Mouse (Mus musculus): ENCODE data around the gene Pik3r1. TPM values are rescaled to one million over a fixed set of nuclear protein-coding genes. Genes with fewer than 3 reads are reported as not detected.

Gene Pik3r1
- total RNA-seq, 2 experiments from 2014 or later: 58.8 to 93.1 TPM

GRCm38 (mm10) chr13:101739732-101740381 lies 28.2 kb downstream of the Pik3r1 start:
- no peak for DNase-seq (ENCODE audit: low spot score in 2 of 2)

GRCm38 (mm10) chr13:101738769-101739168 lies 29.2 kb downstream of the Pik3r1 start:
- no peak for DNase-seq (ENCODE audit: low spot score in 2 of 2)

DNA sequence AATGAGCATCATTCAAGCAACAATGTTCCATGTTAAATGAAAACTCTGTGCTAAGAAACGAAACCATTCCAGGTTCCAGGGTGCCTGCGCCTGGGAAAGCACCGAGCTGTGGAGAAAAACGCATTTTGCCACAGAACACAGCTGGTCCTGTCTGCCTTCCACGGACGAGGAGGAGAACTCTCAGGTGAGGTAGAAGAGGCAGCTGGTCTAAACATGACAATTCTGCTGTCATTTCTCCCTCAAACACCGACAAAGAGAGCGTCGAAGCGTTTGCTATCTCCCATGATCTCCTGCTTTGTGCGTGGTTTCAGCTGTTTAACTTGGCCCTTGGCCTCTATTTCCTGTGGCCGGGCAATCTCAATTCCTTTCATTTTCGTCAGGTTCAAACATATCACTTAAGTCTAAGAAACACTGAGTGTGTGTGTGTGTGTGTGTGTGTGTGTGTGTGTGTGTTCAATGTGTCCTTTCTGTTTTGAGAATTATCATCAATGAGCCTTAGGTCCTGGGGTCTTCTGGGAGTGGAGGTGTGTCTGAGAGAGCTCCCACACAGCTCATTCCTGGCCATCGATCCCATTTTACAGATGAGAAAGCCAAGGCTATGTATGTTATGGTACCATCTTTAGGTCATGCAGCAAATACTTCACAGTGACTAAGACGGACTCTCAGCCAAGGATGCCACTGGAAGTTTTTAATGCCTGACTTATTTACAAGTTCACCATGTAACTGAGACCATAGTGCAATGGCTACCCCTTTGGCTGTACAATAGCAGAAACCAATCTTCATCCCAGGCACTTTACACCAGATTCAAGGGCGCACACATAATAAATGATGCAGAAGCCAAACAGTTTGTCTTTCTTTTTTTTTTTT lies 31.3 kb downstream of the Pik3r1 start:
- no peak for DNase-seq (ENCODE audit: low spot score in 2 of 2)

- no peak for DNase-seq (ENCODE audit: low spot score in 2 of 2)
These were observed 32.5 kb downstream of the Pik3r1 start for GRCm38 (mm10) chr13:101735364-101736120.

DNA sequence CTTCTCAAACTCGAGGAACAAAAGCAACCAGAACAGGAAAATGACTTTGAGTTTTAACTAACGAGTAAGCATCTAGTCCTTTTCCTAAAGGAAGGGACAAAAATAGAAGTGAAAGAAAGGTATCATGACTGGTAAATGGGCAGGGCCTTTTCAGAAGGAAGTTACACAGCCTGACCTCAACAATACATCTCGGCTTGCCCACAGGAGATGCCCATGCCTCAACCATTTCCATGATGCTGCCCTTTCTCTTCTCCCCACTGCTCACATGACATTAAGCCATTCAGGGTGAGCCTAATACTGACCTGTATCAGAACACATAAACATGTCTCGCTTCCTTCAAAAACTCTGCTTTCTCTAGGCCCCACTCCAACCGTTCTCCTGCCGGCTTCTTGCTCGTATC lies 33.8 kb downstream of the Pik3r1 start:
- no peak for DNase-seq (ENCODE audit: low spot score in 2 of 2)

DNA sequence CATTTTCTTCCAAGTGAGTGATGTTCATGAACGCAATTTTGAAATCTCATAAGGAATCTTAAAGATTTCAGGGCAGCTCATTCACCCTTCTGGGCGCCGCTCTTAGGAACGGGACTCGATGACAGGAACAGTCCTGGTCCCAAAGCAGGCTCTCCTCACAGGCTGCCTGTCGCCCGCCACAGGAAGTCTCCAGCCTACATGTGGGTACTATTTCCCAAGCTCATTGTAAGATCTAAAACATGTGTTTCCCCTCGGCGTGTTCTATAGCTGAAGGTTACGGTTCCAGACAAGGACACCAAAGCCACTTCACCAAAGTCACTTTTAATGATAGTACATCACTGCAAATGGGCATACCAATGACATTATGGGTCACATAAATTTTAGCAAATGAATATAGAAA lies 35.3 kb downstream of the Pik3r1 start:
- DNase-seq (ENCODE audit: low spot score in 2 of 2): no peak

- DNase-seq (ENCODE audit: low spot score in 2 of 2): no peak
These were observed 36.2 kb downstream of the Pik3r1 start for GRCm38 (mm10) chr13:101731777-101732176.

GRCm38 (mm10) chr13:101730351-101730750 lies 37.7 kb downstream of the Pik3r1 start:
- no peak for DNase-seq (ENCODE audit: low spot score in 2 of 2)

GRCm38 (mm10) chr13:101729248-101730055 lies 38.6 kb downstream of the Pik3r1 start:
- DNase-seq (ENCODE audit: low spot score in 2 of 2): no peak

DNA sequence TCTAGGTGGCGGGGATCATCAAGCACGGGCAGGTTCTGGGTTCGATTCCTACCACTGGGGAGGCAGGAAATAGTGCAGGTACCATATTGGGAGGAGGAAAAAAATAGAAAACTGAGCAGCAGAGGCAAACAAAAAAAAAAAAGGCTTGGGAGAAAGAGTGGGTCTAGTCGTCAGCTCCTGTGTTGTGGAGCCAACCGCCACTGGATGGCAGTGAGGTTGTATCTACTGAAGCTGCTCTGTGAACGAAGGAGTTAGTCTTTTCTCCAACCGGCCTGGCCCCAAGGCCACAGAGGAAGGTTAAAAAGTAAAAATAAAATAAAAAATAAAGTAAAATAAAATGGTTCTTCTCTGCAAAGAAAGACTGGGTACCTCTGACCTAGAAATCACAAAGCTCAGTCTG lies 39.2 kb downstream of the Pik3r1 start:
- DNase-seq (ENCODE audit: low spot score in 2 of 2): no peak

DNA sequence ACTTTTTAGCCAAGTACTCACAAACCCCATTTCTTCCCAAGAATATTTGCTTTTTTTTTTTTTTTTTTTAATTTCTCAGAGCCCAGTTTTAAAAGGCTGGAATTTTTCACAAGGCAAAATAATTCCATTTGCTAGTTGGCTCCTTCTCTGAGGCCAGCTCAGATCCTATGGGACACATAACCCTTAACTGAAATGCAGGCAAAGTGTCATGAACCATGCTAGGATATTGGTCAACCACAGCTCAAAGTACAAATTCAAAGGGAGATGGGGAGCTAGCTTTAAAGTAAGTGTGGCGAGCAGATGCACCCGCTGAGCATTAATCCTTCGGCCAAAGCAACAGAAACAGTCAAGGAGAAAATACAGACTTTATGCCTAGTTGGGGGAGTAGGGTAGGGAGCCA lies 39.7 kb downstream of the Pik3r1 start:
- DNase-seq (ENCODE audit: low spot score in 2 of 2): no peak

DNA sequence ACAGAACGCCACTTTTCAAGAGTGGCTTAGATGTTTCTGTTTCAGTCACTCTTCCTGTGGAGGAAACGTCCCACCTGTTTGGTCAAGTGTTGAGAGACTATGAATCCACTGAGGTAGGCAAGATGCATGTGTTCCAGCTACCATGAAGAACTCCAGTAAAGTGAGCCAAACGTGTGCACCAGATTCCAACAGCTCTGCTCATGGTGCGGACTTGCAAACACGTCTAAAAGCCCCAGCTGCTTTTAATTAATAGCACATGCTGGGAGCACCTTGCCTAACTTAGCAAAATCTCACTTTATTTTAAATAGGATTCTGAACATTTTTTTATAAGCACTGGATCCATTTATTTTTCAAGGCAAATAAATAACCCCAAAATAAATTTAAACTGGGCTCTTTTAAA lies 40.2 kb downstream of the Pik3r1 start:
- no peak for DNase-seq (ENCODE audit: low spot score in 2 of 2)

GRCm38 (mm10) chr13:101726922-101727321 lies 41.1 kb downstream of the Pik3r1 start:
- DNase-seq (ENCODE audit: low spot score in 2 of 2): no peak

DNA sequence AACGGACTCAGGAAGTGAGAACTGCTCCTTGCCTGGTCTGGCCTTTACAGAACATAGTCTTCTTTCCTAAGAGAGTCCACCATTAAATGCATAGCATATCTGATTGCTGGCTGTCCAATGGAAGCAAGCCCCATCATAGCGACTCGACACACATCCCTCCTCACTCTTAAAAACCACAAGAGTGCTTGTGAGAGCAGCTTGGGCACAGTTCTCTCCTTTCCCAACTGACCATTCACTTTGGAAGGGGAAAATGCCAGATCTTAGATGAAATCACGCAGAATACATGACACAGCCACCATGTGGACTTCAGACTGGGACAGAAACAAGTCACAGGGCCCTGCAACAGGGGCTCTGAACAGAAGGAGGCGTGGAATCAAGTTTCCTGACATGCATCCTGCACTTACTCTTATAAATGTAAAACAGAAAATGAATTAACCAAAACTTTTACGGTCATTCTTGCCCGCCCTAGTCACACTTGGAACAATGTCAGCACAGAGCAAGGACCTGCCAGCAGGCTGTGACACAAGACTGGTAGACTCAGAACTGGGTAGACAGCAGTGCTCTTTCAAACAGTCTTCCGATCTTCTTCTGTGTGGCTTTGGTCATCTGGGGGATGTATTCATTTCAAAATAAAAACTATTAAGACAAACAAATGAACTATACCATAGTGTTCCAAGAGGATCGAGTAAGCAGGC lies 46.0 kb downstream of the Pik3r1 start:
- no peak for DNase-seq (ENCODE audit: low spot score in 2 of 2)

- DNase-seq (ENCODE audit: low spot score in 2 of 2): no peak
These were observed 46.9 kb downstream of the Pik3r1 start for GRCm38 (mm10) chr13:101721154-101721553.

GRCm38 (mm10) chr13:101719312-101719870 lies 48.6 kb downstream of the Pik3r1 start:
- DNase-seq (ENCODE audit: low spot score in 2 of 2): peak; percentile 70 to 80

DNA sequence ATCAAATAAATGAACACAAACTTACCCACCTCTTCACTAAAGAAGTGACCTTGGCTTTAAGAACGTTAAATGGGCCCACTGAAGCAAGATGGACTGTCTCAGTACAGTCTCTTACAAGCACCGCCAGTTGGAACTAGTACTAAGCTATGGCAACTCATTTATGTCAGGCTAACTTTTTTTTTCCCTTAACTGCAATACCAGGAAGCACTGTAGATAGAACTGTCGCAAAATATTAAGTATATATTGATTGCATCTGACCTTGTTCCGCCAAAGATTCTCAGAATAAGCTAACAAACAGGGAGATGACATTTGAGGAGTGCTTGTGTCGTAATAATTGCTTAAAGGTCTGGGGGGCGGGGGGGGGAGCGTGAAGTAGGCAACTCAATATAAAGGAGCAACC lies 49.3 kb downstream of the Pik3r1 start:
- DNase-seq (ENCODE audit: low spot score in 2 of 2): no peak

GRCm38 (mm10) chr13:101717836-101718235 lies 50.2 kb downstream of the Pik3r1 start:
- no peak for DNase-seq (ENCODE audit: low spot score in 2 of 2)

DNA sequence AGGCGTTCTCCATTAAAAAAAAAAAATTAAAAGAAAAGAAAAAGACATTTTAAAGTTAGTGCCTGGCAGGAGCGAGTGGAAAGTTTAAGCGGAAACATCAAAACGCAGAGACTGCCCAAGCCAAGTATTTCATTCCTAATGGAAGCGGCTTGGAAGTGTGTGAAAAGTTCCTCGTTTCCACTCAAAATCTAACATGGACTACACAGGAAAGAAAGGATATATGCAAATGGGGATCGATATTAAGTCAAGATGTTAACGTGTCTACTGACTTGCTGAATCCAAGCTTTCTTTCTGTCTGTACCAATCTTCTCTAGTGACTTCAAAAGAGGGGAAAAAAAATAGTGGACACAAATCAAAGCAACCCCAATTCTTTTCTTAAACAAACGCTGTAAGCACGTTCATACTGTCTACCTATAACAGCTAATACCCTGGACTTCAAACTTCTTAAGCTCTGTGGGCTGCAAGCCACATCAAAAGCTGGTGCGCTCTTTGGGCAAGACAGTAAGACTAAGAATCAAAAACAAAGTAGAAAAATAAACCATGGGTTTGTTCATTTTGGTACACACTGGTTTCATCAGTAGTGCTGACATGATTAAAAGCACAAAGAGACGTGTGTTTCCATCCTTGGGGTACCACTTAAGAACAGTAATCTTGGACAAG lies 54.5 kb downstream of the Pik3r1 start:
- DNase-seq (ENCODE audit: low spot score in 2 of 2): no peak

Measured in adrenal gland, adult 18-20 months (tissue).